Mouse (Mus musculus): ENCODE measurements around the gene Spata25.
A peak's percentile ranks its signal among the peaks of the same experiment; 100 is the strongest.

The Spata25 gene

DNA sequence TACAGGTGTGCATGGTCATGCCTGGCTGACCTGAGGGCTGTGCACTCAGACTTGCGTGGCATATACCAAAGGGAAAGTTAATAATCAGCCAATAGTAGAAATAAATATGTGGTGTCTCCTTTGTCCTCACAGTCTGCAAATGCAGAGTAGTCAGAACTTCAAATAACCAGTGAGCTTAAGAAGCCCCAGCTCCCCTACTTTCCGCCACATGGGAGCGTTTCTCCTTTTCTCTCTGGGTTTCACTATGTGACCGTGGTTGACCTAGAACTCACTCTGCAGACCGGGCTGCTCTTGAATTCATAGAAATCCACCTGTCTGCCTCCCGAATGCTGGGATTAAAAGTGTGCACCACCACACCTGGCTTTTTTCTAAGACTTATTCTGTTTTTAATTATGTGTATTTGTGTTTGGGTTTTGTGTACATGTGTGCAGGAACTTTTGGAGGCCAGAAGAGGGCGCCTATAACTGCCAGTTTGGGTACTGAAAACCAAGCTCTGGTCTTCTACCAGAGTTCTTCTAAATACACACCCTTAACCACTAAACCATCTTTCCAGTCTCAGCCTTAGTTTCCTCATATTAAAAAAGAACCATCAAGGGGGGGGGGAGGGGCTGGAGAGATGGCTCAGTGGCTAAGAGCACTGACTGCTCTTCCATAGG is 44.3 kb downstream of the Spata25 start:
- DNase-seq (ENCODE audit: low read depth, low spot score), result peak; percentile 80

- DNase-seq (ENCODE audit: low read depth, low spot score), result no peak
Observed at GRCm38 (mm10) chr2:164781876-164782275, 46.5 kb downstream of the Spata25 start.

- DNase-seq (ENCODE audit: low read depth, low spot score), result no peak
Observed at GRCm38 (mm10) chr2:164779481-164780086, 48.8 kb downstream of the Spata25 start, which contains the start of gene Tnnc2. Tnnc2 (minus strand) TSS chr2:164779967.

DNA sequence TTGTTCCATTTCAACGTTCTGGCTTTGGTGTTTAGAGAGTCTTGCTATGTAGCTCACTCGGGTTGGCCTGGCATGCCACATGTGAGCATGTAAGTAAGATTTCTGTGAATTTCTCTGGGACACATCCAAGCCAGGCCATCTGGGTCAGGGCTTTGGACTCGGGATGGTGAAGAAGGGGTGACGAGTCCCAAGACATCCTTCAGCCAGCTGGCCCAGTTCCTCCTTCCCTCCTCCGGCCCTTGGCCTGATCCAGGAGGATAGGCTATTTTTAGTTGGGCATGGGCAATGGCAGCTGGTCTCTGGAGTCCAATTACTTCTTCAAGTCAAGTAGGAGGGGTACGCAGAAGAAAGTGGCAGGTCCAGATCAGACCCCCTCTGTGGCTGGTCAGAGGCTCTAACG is 49.5 kb downstream of the Spata25 start:
- DNase-seq (ENCODE audit: low read depth, low spot score), result no peak

GRCm38 (mm10) chr2:164778015-164778287 is 50.4 kb downstream of the Spata25 start:
- DNase-seq (ENCODE audit: low read depth, low spot score), result no peak

DNA sequence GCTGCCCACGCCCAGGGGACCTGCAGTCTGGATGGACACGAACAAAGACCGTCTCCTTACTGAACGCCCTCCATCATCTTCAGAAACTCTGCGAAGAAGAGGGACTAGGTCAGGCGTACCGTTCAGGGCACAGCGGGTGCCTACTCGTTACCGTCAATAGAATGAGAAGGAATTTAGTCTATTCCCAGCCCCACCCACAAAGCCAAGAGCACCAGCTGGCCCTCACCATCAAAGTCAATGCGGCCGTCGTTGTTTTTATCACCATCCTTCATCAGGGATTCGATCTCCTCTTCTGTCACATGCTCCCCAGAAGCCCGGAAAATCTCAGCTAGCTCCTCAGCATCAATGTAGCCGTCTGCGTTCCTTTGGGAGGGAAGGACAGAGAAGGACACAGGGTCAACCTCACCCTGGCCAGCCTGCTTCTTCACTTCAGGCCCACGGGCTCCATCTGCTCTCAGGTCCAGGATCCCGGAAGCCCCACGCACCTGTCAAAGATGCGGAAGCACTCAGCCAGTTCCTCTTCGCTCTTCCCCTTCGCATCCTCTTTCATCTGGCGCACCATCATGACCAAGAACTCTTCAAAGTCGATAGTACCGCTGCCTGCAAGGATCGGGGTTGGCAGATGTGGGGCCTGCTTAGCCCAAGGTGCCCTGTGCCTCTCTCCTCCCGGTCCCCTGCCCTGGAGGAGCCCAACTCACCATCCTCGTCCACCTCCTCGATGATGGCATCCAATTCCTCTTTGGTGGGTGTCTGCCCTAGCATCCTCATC is 50.9 kb downstream of the Spata25 start:
- peak; percentile 78 for DNase-seq (ENCODE audit: low read depth, low spot score)

DNA sequence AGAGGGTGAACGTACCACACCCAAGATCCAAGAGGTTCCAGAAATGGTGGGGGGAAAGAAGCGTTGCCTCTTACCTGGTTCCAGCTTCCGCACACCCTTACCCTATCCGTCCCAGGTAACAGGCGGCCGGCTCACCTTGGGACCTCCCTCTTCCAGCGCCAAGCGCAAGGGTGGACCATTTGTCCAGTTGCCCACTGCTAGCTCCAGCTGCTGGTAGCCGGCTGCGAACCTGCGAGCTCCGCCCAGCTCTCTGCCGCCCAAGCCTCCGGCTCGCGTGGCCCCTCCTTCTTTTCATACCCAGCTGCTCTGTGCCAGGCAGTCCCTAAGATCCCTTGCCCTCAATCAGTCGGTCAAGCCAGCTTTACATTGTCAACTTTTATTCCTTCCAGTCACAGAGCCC is 51.5 kb downstream of the Spata25 start:
- DNase-seq (ENCODE audit: low read depth, low spot score), result no peak

Measured in ZHBTc4 (cell line).